Mouse (Mus musculus): ENCODE measurements around the gene Treml1.

GRCm38 (mm10) chr17:48379050-48379449, 19.3 kb downstream of the Treml1 start:
- TF ChIP-seq GATA1 (IDR thresholded peaks at IDR 0.05; ENCODE audit: borderline replicate concordance, low read length) (no peak), FLI1 (IDR thresholded peaks at IDR 0.05; ENCODE audit: low read length) (no peak)
